Mouse (Mus musculus) limb, embryonic 11.5 days (tissue): ENCODE measurements around the gene Ccdc83. TPM values are rescaled to one million over a fixed set of nuclear protein-coding genes. Genes with fewer than 3 reads are reported as not detected.
A peak's percentile ranks its signal among the peaks of the same experiment; 100 is the strongest.
"Not testable (repeated sequence)": the region's sequence is repeated elsewhere in the genome, so short reads cannot be mapped to it uniquely, and the experiment has no call there.

Experiments used
- ATAC-seq: fragments of 200-750 bp; cut with Nextera tagmentation; 2 replicates; pipeline ENCODE4 v1.8.0; 2017; ENCODE audit warnings: low read depth; ENCODE audit not compliant: insufficient number of reproducible peaks, low FRiP score, low TSS enrichment
- DNase-seq: peaks from one replicate; pipeline ENCODE4 v3.0.0-alpha.2; 2015; ENCODE audit warnings: low spot score
- H3K27ac ChIP-seq: fragments of 300-500 bp; sonication (generic); replicated peaks from 2 replicates; pipeline ENCODE4 v1.5.1; 2014; ENCODE audit warnings: low read depth, mild to moderate bottlenecking, low read length
- H3K27me3 ChIP-seq: fragments of 300-500 bp; sonication (generic); 2 replicates; pipeline ENCODE4 v1.6.1; 2014; ENCODE audit warnings: mild to moderate bottlenecking, low read length, mixed read lengths; ENCODE audit not compliant: control insufficient read depth, insufficient read depth
- H3K36me3 ChIP-seq: fragments of 300-500 bp; sonication (generic); 2 replicates; pipeline ENCODE4 v1.6.1; 2014; ENCODE audit warnings: mild to moderate bottlenecking, low read length, moderate library complexity, mixed read lengths; ENCODE audit not compliant: control insufficient read depth, insufficient read depth
- H3K4me1 ChIP-seq: fragments of 300-500 bp; sonication (generic); 2 replicates; pipeline ENCODE4 v1.6.1; 2014; ENCODE audit warnings: low read length, mixed read lengths; ENCODE audit not compliant: control insufficient read depth, insufficient read depth
- H3K4me2 ChIP-seq: fragments of 300-500 bp; sonication (generic); 2 replicates; pipeline ENCODE4 v1.6.1; 2014; ENCODE audit warnings: low read depth, mild to moderate bottlenecking, moderate library complexity; ENCODE audit not compliant: severe bottlenecking
- H3K4me3 ChIP-seq: fragments of 300-500 bp; sonication (generic); 2 replicates; pipeline ENCODE4 v1.5.1; 2014; ENCODE audit warnings: low read depth, low read length
- H3K9ac ChIP-seq: fragments of 300-500 bp; sonication (generic); 2 replicates; pipeline ENCODE4 v1.6.1; 2014; ENCODE audit warnings: mild to moderate bottlenecking, low read length
- H3K9me3 ChIP-seq: fragments of 300-500 bp; sonication (generic); 2 replicates; pipeline ENCODE4 v1.6.1; 2016; ENCODE audit warnings: low read length; ENCODE audit not compliant: control insufficient read depth
- WGBS: fragments of 180-500 bp; shearing (Covaris S2); extraction: QIAGEN DNeasy Blood & Tissue Kit; methylation state at CpG from one replicate; pipeline ENCODE4 v1.1.7; 2014; 5-methylcytosine and 5-hydroxymethylcytosine counted together
- polyA plus RNA-seq: library from polyadenylated mRNA; unstranded; fragments of >200 nt; fragmentation: Nextera tagmentation; extraction: Ambion mirVana; gene quantifications from 2 replicates; pipeline ENCODE4 v1.2.1, GENCODE M21; 2014

Ccdc83 gene
- polyA plus RNA-seq, 1 experiment from 2014 or later: not detected

DNA sequence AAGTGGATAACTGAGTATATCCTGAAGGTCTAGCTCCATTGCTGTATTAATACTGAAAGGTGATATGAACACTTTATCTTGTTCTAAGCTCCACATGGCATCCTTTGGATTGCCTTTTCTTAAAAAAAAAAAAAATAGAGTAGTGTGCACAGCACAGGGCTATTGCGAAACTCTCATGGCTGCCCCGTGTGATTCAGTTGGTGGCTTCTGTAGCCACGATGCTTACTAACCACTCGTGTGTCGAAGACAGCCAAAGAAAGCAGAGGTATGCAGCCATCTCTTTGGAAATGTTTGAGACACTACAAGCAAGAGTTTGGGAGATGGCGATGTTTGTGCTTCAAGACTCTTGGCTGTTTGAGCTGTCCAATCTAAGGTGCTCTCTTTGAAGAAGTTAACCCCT, 22.4 kb downstream of the Ccdc83 start:
- DNase-seq: no peak
- 88% methylated on average over 6 of the region's 6 CpGs for WGBS
- Histone ChIP-seq H3K4me3 (no peak overlapping the region), H3K27ac (no peak overlapping the region), H3K9ac (no peak overlapping the region), H3K4me2 (no peak overlapping the region), H3K9me3 (no peaks in the 10 kb centered on the region), H3K27me3 (no peaks in the 10 kb centered on the region), H3K36me3 (no peaks in the 10 kb centered on the region), H3K4me1 (no peaks in the 10 kb centered on the region; the same call in 1 of the 2 replicates)
- ATAC-seq: no peak

DNA sequence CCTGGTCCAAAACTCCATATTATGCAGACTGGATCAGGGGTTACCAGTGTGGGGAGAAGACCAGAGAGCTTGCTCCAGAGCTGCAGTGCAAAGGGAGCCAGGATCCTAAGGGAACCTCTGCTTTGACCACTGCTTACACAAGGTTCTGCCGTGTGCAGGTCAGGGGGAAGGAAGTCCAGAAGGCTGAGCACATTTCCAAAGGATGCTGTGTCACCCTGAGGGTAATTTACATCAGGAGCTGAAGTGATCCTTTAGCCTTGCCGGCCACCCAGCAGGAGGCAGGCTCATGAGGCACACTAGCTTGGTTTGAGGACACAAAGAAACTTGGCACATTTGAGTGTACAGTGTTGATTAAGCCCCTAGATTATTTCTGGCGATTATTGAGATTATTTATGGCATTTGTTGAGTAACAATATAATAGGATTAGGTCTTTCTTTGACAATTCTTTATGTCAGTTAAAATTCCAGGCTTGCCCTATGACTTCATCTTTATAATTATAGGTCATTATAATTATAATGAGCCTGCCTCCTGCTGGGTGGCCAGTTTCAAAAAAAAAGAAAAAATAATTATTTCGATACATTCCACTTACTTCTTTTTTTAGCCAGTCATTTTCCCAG, 29.2 kb downstream of the Ccdc83 start:
- Histone ChIP-seq H3K9ac (no peak overlapping the region), H3K4me3 (no peak overlapping the region), H3K27ac (no peak overlapping the region), H3K36me3 (no peaks in the 10 kb centered on the region), H3K4me2 (no peak overlapping the region), H3K27me3 (no peaks in the 10 kb centered on the region), H3K4me1 (no peaks in the 10 kb centered on the region; the same call in 1 of the 2 replicates), H3K9me3 (no peaks in the 10 kb centered on the region)
- WGBS: 63% methylated on average over 4 of the region's 4 CpGs
- ATAC-seq (no peak), DNase-seq (no peak)

DNA sequence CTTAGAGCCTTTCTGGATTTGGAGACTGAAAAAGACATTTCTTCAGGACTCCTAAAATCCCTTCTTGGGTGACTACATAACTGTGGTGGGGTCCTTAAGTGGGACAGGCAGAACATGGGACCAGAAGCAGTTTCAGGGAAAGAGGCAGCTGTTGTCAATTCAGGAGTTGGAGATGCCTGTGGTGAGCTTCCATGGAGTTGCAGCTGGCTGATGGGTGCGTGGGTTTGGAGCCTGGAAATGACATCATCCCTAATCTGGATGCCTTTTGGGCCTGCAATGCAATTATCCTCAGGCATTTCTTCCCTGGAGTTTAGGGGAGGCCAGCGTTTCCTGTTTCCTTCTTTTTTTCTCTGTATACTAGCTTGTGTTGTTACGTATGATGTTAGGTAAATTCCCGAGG, 31.7 kb downstream of the Ccdc83 start:
- H3K9ac ChIP-seq: no peak overlapping the region
- DNase-seq (no peak), ATAC-seq (no peak)
- no peak overlapping the region for H3K4me3 ChIP-seq
- H3K4me1 ChIP-seq: no peaks in the 10 kb centered on the region; the same call in 1 of the 2 replicates
- H3K4me2 ChIP-seq: no peak overlapping the region
- H3K36me3 ChIP-seq: no peaks in the 10 kb centered on the region
- H3K27me3 ChIP-seq: no peaks in the 10 kb centered on the region
- H3K27ac ChIP-seq: no peak overlapping the region
- WGBS: 59% methylated on average over 4 of the region's 4 CpGs
- no peaks in the 10 kb centered on the region for H3K9me3 ChIP-seq

DNA sequence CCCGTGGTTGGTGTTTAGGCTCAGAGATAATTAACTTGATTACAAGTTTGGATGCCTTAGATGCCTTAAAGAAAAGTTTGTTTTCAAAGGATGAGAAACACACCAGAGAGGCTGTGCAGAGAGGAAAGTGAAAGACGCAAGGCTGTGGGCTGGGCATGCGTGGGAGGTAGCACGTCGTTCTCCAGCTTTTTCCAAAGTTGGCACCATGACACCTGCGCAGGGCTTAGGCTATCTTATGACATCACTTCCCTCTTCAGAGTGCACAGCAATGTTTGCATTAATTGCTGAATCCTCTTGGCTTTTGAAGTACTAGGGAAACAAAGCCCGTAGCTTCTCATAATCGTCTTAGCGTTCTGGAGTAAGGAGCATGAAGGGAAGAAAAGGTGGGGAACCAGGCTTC, 34.1 kb downstream of the Ccdc83 start:
- no peaks in the 10 kb centered on the region for H3K27me3 ChIP-seq
- DNase-seq (no peak), ATAC-seq (no peak)
- H3K9ac ChIP-seq: no peak overlapping the region
- H3K4me3 ChIP-seq: no peak overlapping the region
- 81% methylated on average over 9 of the region's 9 CpGs for WGBS
- no peak overlapping the region for H3K4me2 ChIP-seq
- no peaks in the 10 kb centered on the region for H3K36me3 ChIP-seq
- H3K4me1 ChIP-seq: no peaks in the 10 kb centered on the region
- no peaks in the 10 kb centered on the region for H3K9me3 ChIP-seq
- H3K27ac ChIP-seq: no peak overlapping the region

DNA sequence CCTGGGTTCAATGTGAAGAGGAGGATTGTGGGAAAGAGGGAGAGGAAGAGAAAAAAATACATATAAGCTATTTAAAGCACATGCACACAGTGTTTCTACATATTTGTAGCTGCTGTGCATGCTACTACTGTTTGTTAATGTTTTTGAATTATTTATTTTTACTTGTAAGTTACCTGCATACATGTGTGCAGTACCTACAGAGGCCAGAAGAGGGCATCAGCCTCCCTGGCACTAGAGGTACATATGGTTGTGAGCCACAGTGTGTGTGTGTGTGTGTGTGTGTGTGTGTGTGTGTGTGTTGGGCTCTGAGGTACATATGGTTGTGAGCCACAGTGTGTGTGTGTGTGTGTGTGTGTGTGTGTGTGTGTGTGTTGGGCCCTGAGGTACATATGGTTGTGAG, 36.7 kb downstream of the Ccdc83 start:
- not testable (repeated sequence) for H3K27ac ChIP-seq, H3K4me2 ChIP-seq, ATAC-seq, H3K9ac ChIP-seq, H3K36me3 ChIP-seq, H3K4me1 ChIP-seq, H3K9me3 ChIP-seq, H3K4me3 ChIP-seq, H3K27me3 ChIP-seq
- peak; percentile 44 for DNase-seq

DNA sequence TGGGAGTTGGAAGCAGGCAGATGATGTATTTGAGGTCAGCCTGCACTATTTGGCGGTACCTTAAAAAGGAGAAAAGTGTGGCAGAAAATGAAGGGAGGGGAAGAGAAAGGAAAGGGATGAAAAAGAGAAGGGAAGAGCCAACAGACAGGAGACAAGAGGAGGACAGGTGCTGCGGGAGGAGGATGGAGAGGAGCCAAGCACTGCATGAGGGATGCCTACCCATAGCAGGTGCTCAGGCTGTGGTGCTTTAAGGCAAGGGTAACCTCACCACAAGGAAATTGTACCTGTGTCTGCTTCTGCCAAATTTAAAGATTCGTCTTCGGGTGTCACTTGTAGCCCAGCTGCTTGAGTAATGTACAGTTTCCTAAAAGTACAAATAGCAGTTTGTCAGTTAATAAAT, 37.5 kb downstream of the Ccdc83 start:
- Histone ChIP-seq H3K4me3 (no peak overlapping the region), H3K27me3 (no peaks in the 10 kb centered on the region), H3K4me1 (no peaks in the 10 kb centered on the region), H3K9ac (no peak overlapping the region), H3K4me2 (no peak overlapping the region), H3K27ac (no peak overlapping the region), H3K9me3 (no peaks in the 10 kb centered on the region), H3K36me3 (no peaks in the 10 kb centered on the region)
- WGBS: 85% methylated on average over 4 of the region's 4 CpGs
- DNase-seq (no peak), ATAC-seq (no peak)

DNA sequence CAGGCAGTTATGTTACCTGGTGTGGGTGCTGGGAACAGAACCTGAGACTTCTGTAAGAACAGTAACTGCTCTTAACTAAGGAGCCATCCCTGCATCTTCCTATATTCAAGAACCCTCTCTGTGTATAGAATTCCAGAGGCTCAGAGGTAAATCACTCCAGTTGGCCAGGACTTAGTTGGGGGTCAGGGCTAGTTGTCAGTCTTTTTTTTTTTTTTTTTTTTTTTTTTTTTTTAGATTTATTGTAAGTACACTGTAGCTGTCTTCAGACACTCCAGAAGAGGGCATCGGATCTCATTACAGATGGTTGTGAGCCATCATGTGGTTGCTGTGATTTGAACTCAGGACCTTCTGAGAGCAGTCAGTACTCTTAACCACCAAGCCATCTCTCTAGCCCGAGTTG, 44.1 kb downstream of the Ccdc83 start:
- no peaks in the 10 kb centered on the region for H3K9me3 ChIP-seq
- ATAC-seq (no peak), DNase-seq (no peak)
- H3K4me3 ChIP-seq: no peak overlapping the region
- H3K36me3 ChIP-seq: no peaks in the 10 kb centered on the region
- no peak overlapping the region for H3K9ac ChIP-seq
- H3K4me1 ChIP-seq: no peaks in the 10 kb centered on the region
- no peak overlapping the region for H3K27ac ChIP-seq
- H3K27me3 ChIP-seq: no peaks in the 10 kb centered on the region
- H3K4me2 ChIP-seq: no peak overlapping the region
- 79% methylated on average over 2 of the region's 2 CpGs for WGBS

DNA sequence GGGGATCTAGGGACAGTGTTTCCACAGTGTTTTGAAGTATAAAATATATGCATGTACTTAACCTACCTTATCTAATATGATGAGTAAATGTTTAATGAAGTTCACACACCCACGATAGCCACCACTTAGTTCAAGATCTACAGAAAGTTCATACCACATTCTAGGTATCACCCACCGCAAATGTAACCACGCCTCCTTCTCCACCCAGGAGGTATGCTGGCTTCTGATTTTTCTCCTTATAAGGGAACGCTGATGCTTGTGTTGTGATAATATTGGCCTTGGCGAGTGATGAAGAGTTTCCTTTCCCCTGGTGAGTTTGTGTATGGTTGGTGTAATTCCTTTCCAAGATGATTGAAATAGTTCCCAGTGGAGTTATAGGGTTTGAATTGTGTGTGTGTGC, 47.5 kb downstream of the Ccdc83 start:
- WGBS: 90% methylated on average over 5 of the region's 5 CpGs
- Histone ChIP-seq H3K4me2 (no peak overlapping the region), H3K27me3 (no peaks in the 10 kb centered on the region), H3K4me3 (no peak overlapping the region), H3K9me3 (no peaks in the 10 kb centered on the region), H3K36me3 (no peaks in the 10 kb centered on the region), H3K9ac (no peak overlapping the region), H3K4me1 (no peaks in the 10 kb centered on the region), H3K27ac (no peak overlapping the region)
- ATAC-seq: no peak
- no peak for DNase-seq

DNA sequence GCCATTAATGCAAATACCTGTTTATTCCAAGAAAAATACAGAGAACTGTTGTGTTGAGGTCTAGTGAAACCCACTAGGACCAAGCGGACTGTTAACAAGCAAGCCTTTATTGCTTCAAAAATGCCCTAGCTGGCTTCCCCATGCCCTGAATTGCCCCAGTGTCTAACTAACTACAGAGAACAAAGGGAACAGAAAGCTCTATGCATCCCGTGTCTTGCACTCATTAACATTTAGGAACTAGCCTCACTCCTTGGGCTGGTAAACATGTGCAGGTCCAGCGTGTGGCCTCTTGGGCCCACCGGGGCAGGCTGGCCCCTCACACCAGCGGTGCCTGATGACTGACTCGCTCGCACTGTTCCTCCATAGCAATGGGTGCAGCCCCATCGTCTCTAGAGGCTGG, 49.1 kb downstream of the Ccdc83 start:
- no peak overlapping the region for H3K4me2 ChIP-seq
- WGBS: 59% methylated on average over 8 of the region's 8 CpGs
- H3K4me1 ChIP-seq: no peaks in the 10 kb centered on the region
- H3K4me3 ChIP-seq: no peak overlapping the region
- H3K9ac ChIP-seq: no peak overlapping the region
- no peak overlapping the region for H3K27ac ChIP-seq
- H3K27me3 ChIP-seq: no peaks in the 10 kb centered on the region
- DNase-seq: no peak
- 0 out of 2 replicates have a peak, but pooled peaks have one; percentile 57 for ATAC-seq
- H3K36me3 ChIP-seq: no peaks in the 10 kb centered on the region
- H3K9me3 ChIP-seq: no peaks in the 10 kb centered on the region
